Mouse (Mus musculus): ENCODE measurements around the gene Kcnma1. TPM values are rescaled to one million over a fixed set of nuclear protein-coding genes. Genes with fewer than 3 reads are reported as not detected.
A peak's percentile ranks its signal among the peaks of the same experiment; 100 is the strongest.

Kcnma1 gene
- total RNA-seq, 1 experiment, result 0.49 TPM

- no peak overlapping the region for H3K27ac ChIP-seq (ENCODE audit: insufficient read depth, low read depth, low read length, poor library complexity, severe bottlenecking)
- no peak overlapping the region for H3K9ac ChIP-seq (ENCODE audit: insufficient read depth, low read depth, low read length, poor library complexity, severe bottlenecking)
- DNase-seq (ENCODE audit: low read depth, low spot score), result no peak
- in situ Hi-C loops (cut with MboI; ENCODE audit: low sequenced_read_pairs in 2 of 2, unreplicated experiment in 2 of 2), result no loop called here
- no peaks in the 10 kb centered on the region for H3K9me3 ChIP-seq (ENCODE audit: control insufficient read depth, insufficient read depth, low read depth, low read length)
- H3K4me1 ChIP-seq (ENCODE audit: control insufficient read depth in 2 of 2, insufficient read depth in 2 of 2, low read length in 2 of 2, poor library complexity in 1 of 2), result no peaks in the 10 kb centered on the region
- no peak for TF ChIP-seq HCFC1 (IDR thresholded peaks at IDR 0.05; ENCODE audit: borderline replicate concordance, insufficient read depth, low read length)
- TF ChIP-seq CHD2 (IDR thresholded peaks at IDR 0.05; ENCODE audit: low read depth, low read length), result no peak
- TF ChIP-seq ZC3H11A (IDR thresholded peaks at IDR 0.05; ENCODE audit: borderline replicate concordance, low read depth, low read length), result no peak
- no peak for TF ChIP-seq MAFK (IDR thresholded peaks at IDR 0.05; ENCODE audit: insufficient read depth, low read depth, low read length)
- no peak for TF ChIP-seq ZNF384 (IDR thresholded peaks at IDR 0.05; ENCODE audit: low read depth, low read length)
- no peak overlapping the region for H3K4me3 ChIP-seq (ENCODE audit: insufficient read depth in 1 of 2, low read depth in 1 of 2, low read length in 2 of 2, poor library complexity in 1 of 2, severe bottlenecking in 1 of 2)
- H3K36me3 ChIP-seq (ENCODE audit: control insufficient read depth, insufficient read depth, low read length, poor library complexity, severe bottlenecking), result no peaks in the 10 kb centered on the region
These were observed 723.7 kb downstream of the Kcnma1 start for GRCm38 (mm10) chr14:23290634-23291033.

DNA sequence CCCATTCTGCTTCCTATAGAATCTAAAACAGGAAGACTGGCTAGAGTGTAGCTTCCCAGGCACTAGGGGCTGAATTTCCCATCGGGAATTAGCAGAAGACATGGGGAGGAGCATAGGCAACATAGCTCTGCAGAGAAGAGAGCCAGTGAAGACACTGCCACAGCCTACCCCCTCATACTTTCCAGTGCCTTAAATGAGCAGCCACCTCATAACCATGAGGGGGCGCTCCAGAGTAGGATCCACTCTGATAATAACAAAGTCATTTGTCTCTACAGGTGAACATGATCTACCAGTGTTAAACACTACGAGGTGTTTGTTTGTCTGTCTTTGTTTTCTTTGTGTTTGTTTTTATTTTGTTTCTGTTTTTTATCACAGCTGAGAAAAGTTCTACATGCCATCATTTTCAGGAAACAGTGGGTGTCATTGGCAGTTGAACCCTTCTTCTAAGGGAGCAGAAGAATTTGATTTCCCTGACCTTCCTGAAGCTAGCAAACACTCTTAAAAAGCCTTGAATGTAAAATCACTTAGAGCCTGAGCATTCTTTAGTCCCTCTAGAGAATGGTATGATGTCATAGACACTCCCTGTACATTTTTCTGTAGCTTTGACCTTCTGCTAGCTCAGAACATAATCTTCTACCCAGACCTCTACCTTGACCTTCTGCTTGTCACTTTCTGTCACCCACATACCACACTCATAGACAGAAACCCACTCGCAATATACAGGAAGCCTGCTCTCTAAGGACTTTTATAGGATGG lies 747.6 kb downstream of the Kcnma1 start:
- Histone ChIP-seq H3K4me1 (ENCODE audit: control insufficient read depth in 2 of 2, insufficient read depth in 2 of 2, low read length in 2 of 2, poor library complexity in 1 of 2) (no peaks in the 10 kb centered on the region), H3K9me3 (ENCODE audit: control insufficient read depth, insufficient read depth, low read depth, low read length) (no peaks in the 10 kb centered on the region), H3K4me3 (ENCODE audit: insufficient read depth in 1 of 2, low read depth in 1 of 2, low read length in 2 of 2, poor library complexity in 1 of 2, severe bottlenecking in 1 of 2) (no peak overlapping the region), H3K36me3 (ENCODE audit: control insufficient read depth, insufficient read depth, low read length, poor library complexity, severe bottlenecking) (no peaks in the 10 kb centered on the region), H3K9ac (ENCODE audit: insufficient read depth, low read depth, low read length, poor library complexity, severe bottlenecking) (no peak overlapping the region), H3K27ac (ENCODE audit: insufficient read depth, low read depth, low read length, poor library complexity, severe bottlenecking) (no peak overlapping the region)
- TF ChIP-seq ZC3H11A (IDR thresholded peaks at IDR 0.05; ENCODE audit: borderline replicate concordance, low read depth, low read length) (no peak), HCFC1 (IDR thresholded peaks at IDR 0.05; ENCODE audit: borderline replicate concordance, insufficient read depth, low read length) (no peak), CHD2 (IDR thresholded peaks at IDR 0.05; ENCODE audit: low read depth, low read length) (no peak), ZNF384 (IDR thresholded peaks at IDR 0.05; ENCODE audit: low read depth, low read length) (no peak), MAFK (IDR thresholded peaks at IDR 0.05; ENCODE audit: insufficient read depth, low read depth, low read length) (no peak)
- peak; percentile 25 for DNase-seq (ENCODE audit: low read depth, low spot score)
- in situ Hi-C loops (cut with MboI; ENCODE audit: low sequenced_read_pairs in 2 of 2, unreplicated experiment in 2 of 2), result no loop called here

DNA sequence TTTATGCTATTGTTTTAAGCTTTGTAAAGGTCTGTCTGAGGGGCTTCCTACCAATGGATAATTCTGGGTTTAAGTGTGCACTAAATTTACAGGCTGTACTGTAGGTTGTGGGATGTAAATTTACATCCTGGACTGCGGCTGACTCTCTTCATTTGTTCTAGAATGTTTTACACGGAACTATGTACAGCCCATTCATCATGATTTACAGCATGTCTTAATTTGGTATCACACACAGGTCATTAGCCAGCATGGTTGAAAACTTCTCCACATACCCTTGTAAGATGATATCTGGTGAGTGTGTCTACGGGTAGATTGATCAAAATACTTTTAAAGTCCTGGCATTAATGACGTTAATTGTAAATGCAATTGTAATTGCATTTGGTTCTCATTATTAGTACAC lies 761.1 kb downstream of the Kcnma1 start:
- TF ChIP-seq MAFK (IDR thresholded peaks at IDR 0.05; ENCODE audit: insufficient read depth, low read depth, low read length), result no peak
- TF ChIP-seq HCFC1 (IDR thresholded peaks at IDR 0.05; ENCODE audit: borderline replicate concordance, insufficient read depth, low read length), result no peak
- TF ChIP-seq ZNF384 (IDR thresholded peaks at IDR 0.05; ENCODE audit: low read depth, low read length), result no peak
- TF ChIP-seq CHD2 (IDR thresholded peaks at IDR 0.05; ENCODE audit: low read depth, low read length), result no peak
- TF ChIP-seq ZC3H11A (IDR thresholded peaks at IDR 0.05; ENCODE audit: borderline replicate concordance, low read depth, low read length), result no peak
- Histone ChIP-seq H3K36me3 (ENCODE audit: control insufficient read depth, insufficient read depth, low read length, poor library complexity, severe bottlenecking) (no peaks in the 10 kb centered on the region), H3K27ac (ENCODE audit: insufficient read depth, low read depth, low read length, poor library complexity, severe bottlenecking) (no peak overlapping the region), H3K4me1 (ENCODE audit: control insufficient read depth in 2 of 2, insufficient read depth in 2 of 2, low read length in 2 of 2, poor library complexity in 1 of 2) (no peaks in the 10 kb centered on the region), H3K4me3 (ENCODE audit: insufficient read depth in 1 of 2, low read depth in 1 of 2, low read length in 2 of 2, poor library complexity in 1 of 2, severe bottlenecking in 1 of 2) (no peak overlapping the region), H3K9me3 (ENCODE audit: control insufficient read depth, insufficient read depth, low read depth, low read length) (no peaks in the 10 kb centered on the region), H3K9ac (ENCODE audit: insufficient read depth, low read depth, low read length, poor library complexity, severe bottlenecking) (no peak overlapping the region)
- in situ Hi-C loops (cut with MboI; ENCODE audit: low sequenced_read_pairs in 2 of 2, unreplicated experiment in 2 of 2), result no loop called here
- no peak for DNase-seq (ENCODE audit: low read depth, low spot score)

- H3K27ac ChIP-seq (ENCODE audit: insufficient read depth, low read depth, low read length, poor library complexity, severe bottlenecking), result no peak overlapping the region
- H3K36me3 ChIP-seq (ENCODE audit: control insufficient read depth, insufficient read depth, low read length, poor library complexity, severe bottlenecking), result no peaks in the 10 kb centered on the region
- no peak overlapping the region for H3K9ac ChIP-seq (ENCODE audit: insufficient read depth, low read depth, low read length, poor library complexity, severe bottlenecking)
- H3K4me3 ChIP-seq (ENCODE audit: insufficient read depth in 1 of 2, low read depth in 1 of 2, low read length in 2 of 2, poor library complexity in 1 of 2, severe bottlenecking in 1 of 2), result no peak overlapping the region
- no peaks in the 10 kb centered on the region for H3K4me1 ChIP-seq (ENCODE audit: control insufficient read depth in 2 of 2, insufficient read depth in 2 of 2, low read length in 2 of 2, poor library complexity in 1 of 2)
- DNase-seq (ENCODE audit: low read depth, low spot score), result no peak
- TF ChIP-seq MAFK (IDR thresholded peaks at IDR 0.05; ENCODE audit: insufficient read depth, low read depth, low read length) (no peak), ZC3H11A (IDR thresholded peaks at IDR 0.05; ENCODE audit: borderline replicate concordance, low read depth, low read length) (no peak), ZNF384 (IDR thresholded peaks at IDR 0.05; ENCODE audit: low read depth, low read length) (no peak), HCFC1 (IDR thresholded peaks at IDR 0.05; ENCODE audit: borderline replicate concordance, insufficient read depth, low read length) (no peak), CHD2 (IDR thresholded peaks at IDR 0.05; ENCODE audit: low read depth, low read length) (no peak)
- no peaks in the 10 kb centered on the region for H3K9me3 ChIP-seq (ENCODE audit: control insufficient read depth, insufficient read depth, low read depth, low read length)
- in situ Hi-C loops (cut with MboI; ENCODE audit: low sequenced_read_pairs in 2 of 2, unreplicated experiment in 2 of 2), result no loop called here
These were observed 769.8 kb downstream of the Kcnma1 start for GRCm38 (mm10) chr14:23244446-23244845.

Measured in ES-E14 (cell line).